Mouse (Mus musculus): ENCODE measurements around the gene Setd3.

DNA sequence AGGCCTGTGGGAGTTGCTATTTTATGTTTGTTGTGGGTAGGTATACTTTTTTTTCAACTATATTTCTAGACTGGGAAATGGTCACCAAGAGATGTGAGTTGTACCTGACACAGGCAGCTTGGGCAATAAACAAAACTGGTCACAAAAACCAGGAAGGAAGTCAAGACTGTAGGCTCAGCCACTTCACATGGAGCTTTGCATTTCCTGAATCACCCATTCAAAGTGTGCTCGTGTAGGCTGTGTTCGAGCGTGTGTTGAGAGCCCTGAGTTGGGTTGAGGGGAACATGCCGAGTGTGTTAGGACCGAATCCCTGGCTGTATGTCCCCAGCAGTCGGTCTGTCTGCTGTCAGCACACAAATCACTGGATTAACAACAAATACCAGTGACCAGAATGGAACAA, 75.8 kb downstream of the Setd3 start:
- no peak for TF ChIP-seq GATA1 (IDR thresholded peaks at IDR 0.05; ENCODE audit: low read length)
- TF ChIP-seq TAL1 (IDR thresholded peaks at IDR 0.05; ENCODE audit: low read length): no peak
